Mouse (Mus musculus): Measurements from ENCODE around the gene Dxo. TPM values are rescaled to one million over a fixed set of nuclear protein-coding genes. Genes with fewer than 3 reads are reported as not detected.
"Not testable (repeated sequence)": the region's sequence is repeated elsewhere in the genome, so short reads cannot be mapped to it uniquely, and the experiment has no call there.

The Dxo gene
- polyA plus RNA-seq, 1 experiment from 2014 or later = 66.4 TPM

DNA sequence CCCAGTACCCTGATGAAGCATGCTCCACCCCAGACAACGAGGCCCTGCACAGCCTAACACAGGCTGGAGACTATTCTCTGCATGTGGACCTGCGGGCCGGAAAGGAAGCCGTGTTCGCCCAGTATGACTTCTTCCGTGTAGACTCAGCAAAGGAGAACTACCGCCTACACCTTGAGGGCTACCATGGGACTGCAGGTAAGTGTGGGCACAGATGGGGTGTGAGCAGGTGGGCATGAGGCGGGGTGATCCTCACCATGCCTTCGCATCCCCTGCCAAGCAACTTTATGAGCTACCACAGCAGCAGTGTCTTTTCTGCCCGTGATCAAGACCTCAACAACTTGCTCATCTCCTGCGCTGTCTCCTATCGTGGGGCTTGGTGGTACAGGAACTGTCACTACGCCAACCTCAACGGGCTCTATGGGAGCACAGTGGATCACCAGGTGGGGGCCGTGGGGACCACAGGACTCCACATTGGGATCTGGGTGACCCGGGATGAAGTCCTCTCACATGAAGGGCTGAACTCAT, 36.0 kb upstream of the Dxo start:
- ATAC-seq (ENCODE audit: low FRiP score, low TSS enrichment) = 0 out of 2 replicates have a peak, but pooled peaks have one; percentile 9

DNA sequence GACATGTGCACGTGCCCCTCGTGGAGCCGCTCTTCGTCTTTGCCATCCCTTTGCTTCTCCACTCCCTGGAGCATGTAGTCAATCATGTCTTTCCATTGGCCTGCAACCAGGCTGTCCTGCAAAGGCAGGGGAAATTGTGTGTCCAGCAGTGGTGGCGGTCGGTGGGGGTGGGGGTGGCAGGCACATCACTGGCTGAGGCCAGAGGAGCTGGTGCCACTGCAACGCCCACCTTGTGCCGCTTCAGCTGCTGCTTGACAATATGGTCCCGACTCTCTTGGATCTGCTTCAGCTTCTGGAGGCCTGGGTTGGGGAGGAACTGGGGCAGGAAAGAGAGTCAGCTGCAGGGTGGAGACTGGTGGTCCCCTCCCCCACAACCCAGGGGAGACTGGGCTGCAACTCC, 34.1 kb upstream of the Dxo start:
- H3K27ac ChIP-seq (ENCODE audit: low read depth, low read length); H3K36me3 ChIP-seq (ENCODE audit: control insufficient read depth, insufficient read depth, low read length); H3K27me3 ChIP-seq (ENCODE audit: control insufficient read depth, insufficient read depth, low read length); H3K9me3 ChIP-seq (ENCODE audit: control insufficient read depth, low read length); H3K9ac ChIP-seq (ENCODE audit: low read depth, low read length); H3K4me3 ChIP-seq (ENCODE audit: low read length); ATAC-seq (ENCODE audit: low FRiP score, low TSS enrichment); H3K4me2 ChIP-seq (replicated peaks; ENCODE audit: low read depth, low read length); H3K4me1 ChIP-seq (ENCODE audit: control insufficient read depth, insufficient read depth, low read length): not testable (repeated sequence)
- 92% methylated on average over 9 of the region's 9 CpGs for WGBS

More for the DNA sequence above, 36.0 kb upstream of the Dxo start:
- not testable (repeated sequence) for H3K36me3 ChIP-seq (ENCODE audit: control insufficient read depth, insufficient read depth, low read length); H3K9me3 ChIP-seq (ENCODE audit: control insufficient read depth, low read length); H3K9ac ChIP-seq (ENCODE audit: low read depth, low read length); H3K4me2 ChIP-seq (replicated peaks; ENCODE audit: low read depth, low read length); H3K4me3 ChIP-seq (ENCODE audit: low read length); H3K27me3 ChIP-seq (ENCODE audit: control insufficient read depth, insufficient read depth, low read length); H3K4me1 ChIP-seq (ENCODE audit: control insufficient read depth, insufficient read depth, low read length); H3K27ac ChIP-seq (ENCODE audit: low read depth, low read length)
- 95% methylated on average over 16 of the region's 16 CpGs for WGBS

DNA sequence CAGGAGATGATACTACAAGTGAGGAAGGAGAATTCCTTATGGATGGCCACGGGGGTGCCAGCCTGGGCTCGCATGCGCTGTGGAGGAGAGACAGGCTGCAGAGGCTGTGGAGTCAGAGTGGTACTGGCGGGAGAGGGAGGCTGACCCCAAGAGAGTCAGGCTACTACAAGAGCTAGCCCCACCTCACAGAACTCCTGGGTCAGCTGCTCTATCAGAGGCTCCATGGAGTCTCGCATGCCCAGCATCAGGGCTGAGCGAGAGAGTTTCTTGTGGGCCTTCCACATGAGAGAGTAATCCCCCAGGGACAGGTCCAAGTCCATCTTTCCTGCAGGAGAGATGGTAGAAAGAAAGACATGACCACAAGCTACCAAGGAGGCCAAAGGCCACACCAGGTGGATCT, 33.5 kb upstream of the Dxo start:
- H3K27ac ChIP-seq (ENCODE audit: low read depth, low read length); H3K9me3 ChIP-seq (ENCODE audit: control insufficient read depth, low read length); H3K36me3 ChIP-seq (ENCODE audit: control insufficient read depth, insufficient read depth, low read length); ATAC-seq (ENCODE audit: low FRiP score, low TSS enrichment); H3K4me3 ChIP-seq (ENCODE audit: low read length); H3K4me1 ChIP-seq (ENCODE audit: control insufficient read depth, insufficient read depth, low read length); H3K27me3 ChIP-seq (ENCODE audit: control insufficient read depth, insufficient read depth, low read length); H3K9ac ChIP-seq (ENCODE audit: low read depth, low read length); H3K4me2 ChIP-seq (replicated peaks; ENCODE audit: low read depth, low read length): not testable (repeated sequence)
- 97% methylated on average over 6 of the region's 6 CpGs for WGBS

DNA sequence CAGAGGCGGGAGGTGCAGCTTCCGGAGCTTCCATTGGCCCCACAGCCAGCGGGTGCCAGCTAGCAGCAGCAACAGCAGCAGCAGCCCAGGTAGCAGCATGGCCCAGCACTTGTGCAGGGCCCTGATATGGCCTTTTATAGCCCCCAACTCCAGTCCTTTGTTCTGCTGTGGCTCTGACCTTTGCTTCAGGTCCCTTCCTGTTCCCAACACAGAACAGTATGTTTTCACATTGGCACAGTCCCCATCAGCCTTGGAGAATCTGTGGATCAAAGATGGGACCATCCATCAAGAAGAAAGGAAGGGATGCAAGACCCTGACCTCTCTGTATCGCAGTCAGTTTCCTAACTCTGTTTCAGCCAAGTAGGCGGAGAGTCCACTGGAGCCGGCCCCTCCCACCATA, 32.5 kb upstream of the Dxo start, which contains the start of gene Cyp21a1:
TSS of gene Cyp21a1 (minus strand) at position 261 of the 400 bp plus-strand sequence.
- not testable (repeated sequence) for H3K27ac ChIP-seq (ENCODE audit: low read depth, low read length); H3K27me3 ChIP-seq (ENCODE audit: control insufficient read depth, insufficient read depth, low read length); H3K36me3 ChIP-seq (ENCODE audit: control insufficient read depth, insufficient read depth, low read length); H3K9me3 ChIP-seq (ENCODE audit: control insufficient read depth, low read length); H3K4me3 ChIP-seq (ENCODE audit: low read length); H3K9ac ChIP-seq (ENCODE audit: low read depth, low read length); H3K4me1 ChIP-seq (ENCODE audit: control insufficient read depth, insufficient read depth, low read length); H3K4me2 ChIP-seq (replicated peaks; ENCODE audit: low read depth, low read length); ATAC-seq (ENCODE audit: low FRiP score, low TSS enrichment)
- 91% methylated on average over 5 of the region's 6 CpGs for WGBS

DNA sequence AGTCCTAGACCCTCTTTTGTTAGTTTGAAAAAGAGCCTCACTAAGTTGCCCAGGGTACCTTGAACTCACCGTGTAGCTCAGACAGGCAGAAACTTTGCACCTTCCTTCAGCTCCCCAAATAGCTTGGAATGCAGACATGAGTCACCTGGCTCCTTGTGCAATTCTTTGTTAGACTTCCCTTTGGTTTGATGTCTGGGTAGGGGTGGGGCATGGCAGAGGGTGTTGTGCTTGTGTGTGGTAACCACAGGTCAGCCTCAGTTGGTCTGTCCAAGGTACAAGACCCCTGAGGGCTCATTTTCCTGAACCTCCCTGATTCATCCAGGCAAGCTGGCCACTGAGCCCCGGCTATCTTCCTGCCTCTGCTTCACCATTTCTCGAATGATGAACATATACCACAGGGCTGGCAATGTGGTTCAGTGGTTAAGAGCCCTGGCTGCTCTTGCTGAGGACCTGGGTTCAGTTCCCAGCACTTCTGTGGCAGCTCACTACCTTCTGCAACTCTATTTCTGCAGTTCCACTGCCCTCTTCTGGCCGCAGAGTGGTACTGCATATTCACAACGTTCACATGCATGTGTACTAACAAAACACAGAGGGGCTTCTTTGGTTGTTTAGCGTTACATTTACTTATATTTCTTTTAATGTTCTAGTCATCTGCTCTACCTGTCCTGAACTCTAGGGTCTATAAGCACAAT, 31.8 kb upstream of the Dxo start:
- Histone ChIP-seq H3K4me1 (ENCODE audit: control insufficient read depth, insufficient read depth, low read length) (no peaks in the 10 kb centered on the region), H3K27me3 (ENCODE audit: control insufficient read depth, insufficient read depth, low read length) (no peaks in the 10 kb centered on the region), H3K9ac (ENCODE audit: low read depth, low read length) (no peak overlapping the region), H3K27ac (ENCODE audit: low read depth, low read length) (no peak overlapping the region), H3K4me3 (ENCODE audit: low read length) (no peak overlapping the region), H3K36me3 (ENCODE audit: control insufficient read depth, insufficient read depth, low read length) (no peaks in the 10 kb centered on the region), H3K4me2 (replicated peaks; ENCODE audit: low read depth, low read length) (no peak overlapping the region), H3K9me3 (ENCODE audit: control insufficient read depth, low read length) (0 out of 2 replicates have a peak, but pooled peaks cover 4% of the 10 kb centered on the region)
- WGBS = 78% methylated on average over 6 of the region's 6 CpGs
- no peak for ATAC-seq (ENCODE audit: low FRiP score, low TSS enrichment)

DNA sequence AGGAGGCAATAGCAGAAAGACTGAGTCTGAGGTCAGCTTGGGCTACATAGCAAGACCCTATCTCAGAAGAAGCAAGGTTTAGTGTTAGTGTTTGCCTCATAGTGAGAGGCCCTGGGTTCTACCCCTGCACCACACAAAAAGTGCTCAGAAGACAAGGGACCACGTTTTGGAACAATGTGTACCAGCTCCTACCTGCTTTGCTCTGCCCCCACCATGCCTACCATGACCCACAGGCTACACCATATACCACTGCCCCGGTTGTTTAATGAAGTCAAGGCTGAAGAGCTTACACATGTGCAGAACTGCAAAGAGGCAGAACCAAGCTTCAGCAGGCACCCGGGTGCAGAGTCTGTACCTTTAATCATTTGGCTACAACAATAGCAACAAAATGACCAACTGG, 29.6 kb upstream of the Dxo start:
- Histone ChIP-seq H3K4me3 (ENCODE audit: low read length) (no peak overlapping the region), H3K4me1 (ENCODE audit: control insufficient read depth, insufficient read depth, low read length) (no peaks in the 10 kb centered on the region), H3K36me3 (ENCODE audit: control insufficient read depth, insufficient read depth, low read length) (no peaks in the 10 kb centered on the region), H3K4me2 (replicated peaks; ENCODE audit: low read depth, low read length) (no peak overlapping the region), H3K27ac (ENCODE audit: low read depth, low read length) (no peak overlapping the region), H3K9me3 (ENCODE audit: control insufficient read depth, low read length) (0 out of 2 replicates have a peak, but pooled peaks cover 4% of the 10 kb centered on the region), H3K9ac (ENCODE audit: low read depth, low read length) (no peak overlapping the region), H3K27me3 (ENCODE audit: control insufficient read depth, insufficient read depth, low read length) (no peaks in the 10 kb centered on the region)
- WGBS = 68% methylated on average over 3 of the region's 3 CpGs
- no peak for ATAC-seq (ENCODE audit: low FRiP score, low TSS enrichment)

DNA sequence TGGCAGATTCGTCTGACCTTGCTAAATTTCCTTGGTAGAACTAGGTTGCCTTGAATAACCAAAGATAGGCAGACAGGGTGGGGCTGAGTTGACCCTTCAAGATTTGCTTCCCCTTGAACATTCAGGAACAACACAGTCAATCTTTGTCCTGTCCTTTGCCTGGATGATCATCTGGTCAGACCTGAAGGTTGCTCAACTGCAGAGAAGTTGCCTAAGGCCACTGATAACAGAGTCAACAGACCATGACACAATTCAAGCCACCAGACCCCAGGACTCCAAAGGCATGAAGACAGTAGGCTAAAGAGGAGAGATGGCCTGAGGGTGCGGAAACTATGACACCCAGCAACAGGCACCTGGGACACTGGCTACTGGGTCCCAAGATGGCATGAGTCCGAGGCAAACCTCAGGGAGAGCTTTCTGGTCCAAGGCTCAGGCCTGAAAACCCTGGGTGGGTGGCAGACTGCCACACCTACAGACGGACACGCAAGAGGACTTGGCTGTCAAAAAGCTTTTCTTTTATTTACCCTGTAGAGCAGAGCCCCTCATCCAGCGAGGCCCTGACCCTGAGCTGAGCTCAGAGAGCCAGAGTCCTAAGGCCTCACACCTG, 28.1 kb upstream of the Dxo start:
- WGBS = 82% methylated on average over 6 of the region's 6 CpGs
- H3K27ac ChIP-seq (ENCODE audit: low read depth, low read length) = no peak overlapping the region
- ATAC-seq (ENCODE audit: low FRiP score, low TSS enrichment) = no peak
- H3K4me1 ChIP-seq (ENCODE audit: control insufficient read depth, insufficient read depth, low read length) = no peaks in the 10 kb centered on the region
- H3K9me3 ChIP-seq (ENCODE audit: control insufficient read depth, low read length) = 0 out of 2 replicates have a peak, but pooled peaks cover 4% of the 10 kb centered on the region
- no peak overlapping the region for H3K4me2 ChIP-seq (replicated peaks; ENCODE audit: low read depth, low read length)
- no peak overlapping the region for H3K4me3 ChIP-seq (ENCODE audit: low read length)
- no peaks in the 10 kb centered on the region for H3K27me3 ChIP-seq (ENCODE audit: control insufficient read depth, insufficient read depth, low read length)
- no peak overlapping the region for H3K9ac ChIP-seq (ENCODE audit: low read depth, low read length)
- no peaks in the 10 kb centered on the region for H3K36me3 ChIP-seq (ENCODE audit: control insufficient read depth, insufficient read depth, low read length)

DNA sequence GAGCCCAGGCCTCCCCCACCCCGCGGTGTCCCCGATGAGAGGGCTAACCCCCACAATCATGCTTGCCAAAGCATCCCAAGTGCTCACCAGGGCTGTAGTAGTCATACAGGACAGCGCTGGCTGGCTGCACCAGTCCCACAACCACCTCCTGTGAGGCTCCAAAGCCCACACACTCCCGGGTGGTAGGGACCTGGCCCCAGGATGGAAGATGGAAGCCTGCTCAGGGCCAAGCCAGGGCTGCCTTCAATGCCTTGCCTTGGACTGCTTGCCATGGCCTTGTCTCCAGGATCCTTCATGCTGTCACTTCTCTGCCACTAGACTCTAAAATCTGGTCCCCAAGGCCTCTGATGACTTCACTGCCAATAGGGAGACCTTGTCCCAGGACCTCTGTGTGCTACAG, 26.4 kb upstream of the Dxo start:
- not testable (repeated sequence) for H3K36me3 ChIP-seq (ENCODE audit: control insufficient read depth, insufficient read depth, low read length); H3K27me3 ChIP-seq (ENCODE audit: control insufficient read depth, insufficient read depth, low read length); H3K4me2 ChIP-seq (replicated peaks; ENCODE audit: low read depth, low read length); H3K4me3 ChIP-seq (ENCODE audit: low read length); H3K27ac ChIP-seq (ENCODE audit: low read depth, low read length); ATAC-seq (ENCODE audit: low FRiP score, low TSS enrichment); H3K9me3 ChIP-seq (ENCODE audit: control insufficient read depth, low read length); H3K9ac ChIP-seq (ENCODE audit: low read depth, low read length); H3K4me1 ChIP-seq (ENCODE audit: control insufficient read depth, insufficient read depth, low read length)
- 85% methylated on average over 5 of the region's 5 CpGs for WGBS

DNA sequence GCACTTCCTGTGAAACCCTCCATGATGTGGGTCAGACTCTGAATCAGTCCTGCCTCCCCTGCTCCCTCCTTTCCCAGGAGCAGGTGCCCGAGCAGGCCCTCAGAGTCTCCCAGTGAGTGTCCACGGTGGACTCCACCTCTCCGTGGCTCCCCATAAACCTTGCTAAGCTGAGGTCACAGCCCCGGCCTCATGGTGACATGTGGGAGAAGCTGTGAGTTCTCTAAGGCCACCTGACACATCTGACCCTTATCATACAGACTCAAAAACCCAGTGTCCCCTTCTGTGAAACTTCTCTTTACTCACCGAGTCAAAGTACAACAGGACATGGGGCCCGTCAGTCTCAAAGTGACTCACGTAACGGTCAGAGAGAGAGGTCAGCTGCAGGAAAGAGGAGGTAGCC, 26.0 kb upstream of the Dxo start:
- not testable (repeated sequence) for H3K4me2 ChIP-seq (replicated peaks; ENCODE audit: low read depth, low read length); H3K9me3 ChIP-seq (ENCODE audit: control insufficient read depth, low read length); ATAC-seq (ENCODE audit: low FRiP score, low TSS enrichment); H3K36me3 ChIP-seq (ENCODE audit: control insufficient read depth, insufficient read depth, low read length); H3K4me3 ChIP-seq (ENCODE audit: low read length); H3K9ac ChIP-seq (ENCODE audit: low read depth, low read length); H3K4me1 ChIP-seq (ENCODE audit: control insufficient read depth, insufficient read depth, low read length); H3K27me3 ChIP-seq (ENCODE audit: control insufficient read depth, insufficient read depth, low read length); H3K27ac ChIP-seq (ENCODE audit: low read depth, low read length)
- WGBS = 72% methylated on average over 8 of the region's 8 CpGs
